Mouse (Mus musculus) small intestine, adult 2 months (tissue): Measurements from ENCODE around the gene Tef. TPM values are rescaled to one million over a fixed set of nuclear protein-coding genes. Genes with fewer than 3 reads are reported as not detected.

Source experiments
- H3K27ac ChIP-seq: fragments of 200-500 bp; 2 replicates; pipeline ENCODE4 v1.5.1; 2012; ENCODE audit warnings: low read depth, low read length, control low read depth, inconsistent platforms; ENCODE audit not compliant: insufficient read depth
- H3K27me3 ChIP-seq: fragments of 200-500 bp; 2 replicates; pipeline ENCODE4 v1.6.1; 2012; ENCODE audit warnings: mild to moderate bottlenecking, moderate library complexity, low read length, inconsistent platforms; ENCODE audit not compliant: control insufficient read depth, insufficient read depth
- H3K36me3 ChIP-seq: fragments of 200-500 bp; 2 replicates; pipeline ENCODE4 v1.6.1; 2012; ENCODE audit warnings: mild to moderate bottlenecking, low read length, control low read depth, inconsistent platforms; ENCODE audit not compliant: control insufficient read depth, insufficient read depth
- H3K4me1 ChIP-seq: fragments of 200-500 bp; 2 replicates; pipeline ENCODE4 v1.6.1; 2012; ENCODE audit warnings: low read length, inconsistent platforms, mixed read lengths; ENCODE audit not compliant: control insufficient read depth, insufficient read depth, insufficient read length
- H3K4me3 ChIP-seq: fragments of 200-500 bp; 2 replicates; pipeline ENCODE4 v1.5.1; 2012; ENCODE audit warnings: low read depth, mild to moderate bottlenecking, control low read depth, inconsistent platforms, low read length, moderate library complexity
- CTCF ChIP-seq: fragments of 200-500 bp; IDR thresholded peaks from 2 replicates; pipeline ENCODE4 v1.5.1; 2012; ENCODE audit warnings: low read depth, mild to moderate bottlenecking, control low read depth, inconsistent platforms, low read length, moderate library complexity, mixed read lengths; ENCODE audit not compliant: insufficient replicate concordance, insufficient read length; ENCODE audit errors: extremely low read depth
- POLR2A ChIP-seq: fragments of 200-500 bp; IDR thresholded peaks from 2 replicates; pipeline ENCODE4 v1.6.1; 2012; ENCODE audit warnings: low read depth, mild to moderate bottlenecking, control low read depth, inconsistent platforms, low read length, moderate library complexity
- WGBS: fragments of 180-500 bp; shearing (Covaris S2); methylation state at CpG from one replicate; pipeline ENCODE4 v1.1.7; 2018; 5-methylcytosine and 5-hydroxymethylcytosine counted together
- polyA plus RNA-seq: library from polyadenylated mRNA; depleted of rRNA; stranded (reverse); fragments of >200 nt; gene quantifications from 2 replicates; pipeline ENCODE4 v1.2.3, GENCODE M21; 2012

Gene Tef
- polyA plus RNA-seq, 1 experiment, result 9.4 TPM

GRCm38 (mm10) chr15:81812696-81813631, 10.7 kb downstream of the Tef start:
- H3K4me3 ChIP-seq, result no peak overlapping the region
- TF ChIP-seq CTCF, result no peak
- no peak for TF ChIP-seq POLR2A
- H3K27ac ChIP-seq, result no peak overlapping the region

GRCm38 (mm10) chr15:81813986-81814705, 11.9 kb downstream of the Tef start:
- Histone ChIP-seq H3K4me3 (no peak overlapping the region), H3K4me1 (peaks cover 6% of the 10 kb centered on the region), H3K27ac (no peak overlapping the region), H3K36me3 (peaks cover 32% of the 10 kb centered on the region), H3K27me3 (no peaks in the 10 kb centered on the region)
- 87% methylated on average over 5 of the region's 5 CpGs for WGBS
- TF ChIP-seq CTCF (no peak), POLR2A (no peak)

More at GRCm38 (mm10) chr15:81812696-81813631, 10.7 kb downstream of the Tef start:
- Histone ChIP-seq H3K27me3 (no peaks in the 10 kb centered on the region), H3K36me3 (peaks cover 28% of the 10 kb centered on the region), H3K4me1 (peaks cover 6% of the 10 kb centered on the region)
- 46% methylated on average over 7 of the region's 7 CpGs for WGBS

GRCm38 (mm10) chr15:81814716-81815370, 12.6 kb downstream of the Tef start:
- H3K36me3 ChIP-seq, result peaks cover 37% of the 10 kb centered on the region
- H3K27me3 ChIP-seq, result no peaks in the 10 kb centered on the region
- no peak for TF ChIP-seq CTCF
- 78% methylated on average over 12 of the region's 12 CpGs for WGBS
- no peak overlapping the region for H3K27ac ChIP-seq
- H3K4me3 ChIP-seq, result no peak overlapping the region
- H3K4me1 ChIP-seq, result peaks cover 6% of the 10 kb centered on the region

- H3K27ac ChIP-seq, result no peak overlapping the region
- no peak overlapping the region for H3K4me3 ChIP-seq
- H3K4me1 ChIP-seq, result peaks cover 2% of the 10 kb centered on the region; the same call in 1 of the 2 replicates
- H3K36me3 ChIP-seq, result peaks cover 65% of the 10 kb centered on the region
- no peaks in the 10 kb centered on the region for H3K27me3 ChIP-seq
- WGBS, result 90% methylated on average over 3 of the region's 3 CpGs
- TF ChIP-seq CTCF, result no peak
Observed at GRCm38 (mm10) chr15:81818404-81818803, 16.2 kb downstream of the Tef start.

- Histone ChIP-seq H3K36me3 (peaks cover 73% of the 10 kb centered on the region), H3K4me3 (no peak overlapping the region), H3K27ac (no peak overlapping the region), H3K4me1 (no peaks in the 10 kb centered on the region), H3K27me3 (no peaks in the 10 kb centered on the region)
- WGBS, result 87% methylated on average over 3 of the region's 3 CpGs
- TF ChIP-seq CTCF, result no peak
- TF ChIP-seq POLR2A, result no peak
Observed at GRCm38 (mm10) chr15:81822631-81823030, 20.4 kb downstream of the Tef start.

GRCm38 (mm10) chr15:81824832-81825231, 22.6 kb downstream of the Tef start:
- no peaks in the 10 kb centered on the region for H3K27me3 ChIP-seq
- no peak overlapping the region for H3K4me3 ChIP-seq
- H3K36me3 ChIP-seq, result peaks cover 68% of the 10 kb centered on the region
- TF ChIP-seq CTCF (no peak), POLR2A (no peak)
- H3K27ac ChIP-seq, result no peak overlapping the region
- no peaks in the 10 kb centered on the region for H3K4me1 ChIP-seq
- WGBS, result 47% methylated on average over 3 of the region's 3 CpGs
